Mouse (Mus musculus): Measurements from ENCODE around the gene Zfp952. TPM values are rescaled to one million over a fixed set of nuclear protein-coding genes. Genes with fewer than 3 reads are reported as not detected.

Gene Zfp952
- total RNA-seq (2014; fragmentation: Nextera tagmentation) (11.4 and 11.8 TPM in 2 replicates), total RNA-seq (2017) (11.8 and 13.1 TPM in 2 replicates), polyA plus RNA-seq (2012) (0.28 and 0.35 TPM in 2 replicates)

GRCm38 (mm10) chr17:32992699-32993474, at the start of gene Zfp952:
Gene Zfp952 (plus strand): TSS chr17:32993129.
- Histone ChIP-seq H3K4me3 (ENCODE audit: low read depth, low read length) (peak within 1 kb of the TSS; percentile 77), H3K4me1 (ENCODE audit: insufficient read depth, low read depth, low read length) (peaks cover 17% of the 10 kb centered on the region), H3K27me3 (ENCODE audit: insufficient read depth, low read length) (no peaks in the 10 kb centered on the region), H3K9me3 (replicated peaks) (no peaks in the 10 kb centered on the region), H3K36me3 (replicated peaks) (peaks cover 20% of the 10 kb centered on the region)
- no peak for TF ChIP-seq TAL1 (conservative IDR thresholded peaks at IDR 0.05; ENCODE audit: low read depth, low read length)
- TF ChIP-seq POLR2AphosphoS5 (IDR thresholded peaks at IDR 0.05; ENCODE audit: insufficient replicate concordance, low read depth, low read length) = no peak
- no peak for TF ChIP-seq GATA1 (IDR thresholded peaks at IDR 0.05; ENCODE audit: borderline replicate concordance, low read length)
- no peak for TF ChIP-seq GATA2 (IDR thresholded peaks at IDR 0.05; ENCODE audit: borderline replicate concordance, low read depth, low read length)
- TF ChIP-seq CTCF (IDR thresholded peaks at IDR 0.05; ENCODE audit: low read depth, low read length) = no peak
- DNase-seq (ENCODE audit: low spot score) (peak; percentile 86), ATAC-seq (ENCODE audit: extremely low read depth, insufficient number of reproducible peaks, low FRiP score, poor library complexity, severe bottlenecking) (peak; percentile 93)

DNA sequence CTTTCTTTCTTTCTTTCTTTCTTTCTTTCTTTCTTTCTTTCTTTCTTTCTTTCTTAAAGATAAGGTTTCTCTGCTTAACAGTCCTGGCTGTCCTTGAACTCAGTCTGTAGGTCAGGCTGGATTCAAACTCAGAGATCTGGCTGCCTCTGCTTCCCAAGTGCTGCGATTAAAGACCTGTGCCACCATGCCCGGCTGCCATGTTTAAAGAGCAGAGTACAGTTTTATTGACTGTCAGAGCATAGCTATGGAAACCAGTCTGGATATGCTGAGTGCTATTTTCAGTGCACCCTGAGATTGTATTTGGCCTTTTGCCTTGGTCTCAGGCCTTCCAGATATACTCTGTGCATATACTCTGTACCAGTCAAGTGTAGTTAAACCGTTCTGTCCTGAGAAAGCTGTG, 49.3 kb upstream of the Zfp952 start:
- TF ChIP-seq GATA1 (IDR thresholded peaks at IDR 0.05; ENCODE audit: borderline replicate concordance, low read length) = no peak
- TF ChIP-seq CTCF (IDR thresholded peaks at IDR 0.05; ENCODE audit: low read depth, low read length) = no peak
- TF ChIP-seq POLR2AphosphoS5 (IDR thresholded peaks at IDR 0.05; ENCODE audit: insufficient replicate concordance, low read depth, low read length) = no peak
- TF ChIP-seq TAL1 (conservative IDR thresholded peaks at IDR 0.05; ENCODE audit: low read depth, low read length) = no peak
- TF ChIP-seq GATA2 (IDR thresholded peaks at IDR 0.05; ENCODE audit: borderline replicate concordance, low read depth, low read length) = no peak
- no peak for ATAC-seq (ENCODE audit: extremely low read depth, insufficient number of reproducible peaks, low FRiP score, poor library complexity, severe bottlenecking)

DNA sequence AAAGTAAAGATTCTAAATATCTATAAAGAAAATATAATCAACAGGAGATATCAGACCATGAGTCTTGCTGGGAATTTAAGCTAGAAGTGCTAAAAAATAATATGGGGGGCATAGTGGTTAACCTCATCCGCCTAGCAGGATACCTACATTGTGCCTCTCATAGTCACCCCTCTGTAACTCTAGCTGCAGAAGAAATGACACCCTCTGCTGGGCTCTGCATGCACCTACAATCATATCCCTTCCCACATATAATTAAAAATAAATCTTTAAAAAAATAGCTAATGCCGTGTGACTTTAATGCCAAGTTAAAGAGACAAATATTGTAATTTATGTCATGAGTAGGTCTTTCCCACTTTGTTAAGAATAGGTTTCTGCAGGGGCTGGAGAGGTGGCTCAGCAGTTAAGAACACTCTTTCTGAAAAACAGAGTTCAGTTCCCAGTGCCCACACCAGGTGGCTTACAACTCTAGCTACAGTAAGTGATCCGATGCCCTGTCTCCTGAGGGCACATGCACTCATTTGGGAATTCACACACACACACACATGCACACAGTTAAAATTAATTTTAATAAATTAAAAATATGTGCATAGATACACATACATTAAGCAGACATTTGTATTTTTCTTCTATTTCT, 48.4 kb upstream of the Zfp952 start:
- Histone ChIP-seq H3K9me3 (replicated peaks) (no peaks in the 10 kb centered on the region), H3K36me3 (replicated peaks) (peaks cover 31% of the 10 kb centered on the region), H3K4me1 (ENCODE audit: insufficient read depth, low read depth, low read length) (peaks cover 22% of the 10 kb centered on the region), H3K27me3 (ENCODE audit: insufficient read depth, low read length) (no peaks in the 10 kb centered on the region), H3K4me3 (ENCODE audit: low read depth, low read length) (no peak overlapping the region)
- no peak for TF ChIP-seq TAL1 (conservative IDR thresholded peaks at IDR 0.05; ENCODE audit: low read depth, low read length)
- no peak for TF ChIP-seq POLR2AphosphoS5 (IDR thresholded peaks at IDR 0.05; ENCODE audit: insufficient replicate concordance, low read depth, low read length)
- TF ChIP-seq CTCF (IDR thresholded peaks at IDR 0.05; ENCODE audit: low read depth, low read length) = no peak
- no peak for TF ChIP-seq GATA2 (IDR thresholded peaks at IDR 0.05; ENCODE audit: borderline replicate concordance, low read depth, low read length)
- no peak for TF ChIP-seq GATA1 (IDR thresholded peaks at IDR 0.05; ENCODE audit: borderline replicate concordance, low read length)
- DNase-seq (ENCODE audit: low spot score) = no peak
- ATAC-seq (ENCODE audit: extremely low read depth, insufficient number of reproducible peaks, low FRiP score, poor library complexity, severe bottlenecking) = no peak

More for the DNA sequence above, 49.3 kb upstream of the Zfp952 start:
- Histone ChIP-seq H3K4me1 (ENCODE audit: insufficient read depth, low read depth, low read length) (peaks cover 22% of the 10 kb centered on the region), H3K4me3 (ENCODE audit: low read depth, low read length) (no peak overlapping the region), H3K9me3 (replicated peaks) (no peaks in the 10 kb centered on the region), H3K27me3 (ENCODE audit: insufficient read depth, low read length) (no peaks in the 10 kb centered on the region), H3K36me3 (replicated peaks) (peaks cover 31% of the 10 kb centered on the region)
- DNase-seq (ENCODE audit: low spot score) = no peak

GRCm38 (mm10) chr17:32946716-32947115, 46.2 kb upstream of the Zfp952 start:
- no peak for DNase-seq (ENCODE audit: low spot score)

DNA sequence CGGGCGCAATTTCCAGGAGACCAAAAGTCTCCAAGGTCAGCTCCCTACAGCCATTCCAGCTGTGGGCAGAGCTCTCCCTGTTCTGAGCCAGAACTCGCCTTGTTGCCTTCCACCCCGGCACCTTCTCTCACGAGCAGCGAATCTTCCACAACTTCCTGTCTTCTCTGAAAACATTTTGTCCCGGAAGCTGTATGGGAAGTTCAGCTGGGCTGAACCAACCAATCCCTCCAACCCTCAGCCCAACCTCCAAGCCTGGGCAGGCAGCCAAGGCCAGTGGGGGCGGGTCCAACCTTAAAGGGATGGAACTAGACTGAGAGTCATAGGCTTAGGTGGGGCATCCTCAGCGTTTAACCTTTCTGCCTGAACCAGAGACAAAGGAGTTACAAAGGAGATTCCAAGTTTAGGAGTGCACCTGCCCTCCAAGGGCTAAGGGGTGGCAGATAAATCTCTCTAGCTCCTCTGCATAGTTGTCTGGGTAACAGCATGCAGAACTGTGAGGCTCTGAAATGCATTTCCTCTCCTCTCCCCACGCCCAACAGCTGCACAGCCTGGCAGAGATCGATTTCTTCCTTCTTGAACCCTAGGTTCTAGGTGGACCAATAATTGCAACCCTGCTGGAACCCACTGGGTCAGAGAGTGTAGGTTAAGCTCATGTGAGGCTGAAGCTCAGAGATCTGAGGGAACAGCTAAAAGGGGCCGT, 45.6 kb upstream of the Zfp952 start, which contains the start of gene Cyp4f13:
Cyp4f13 (minus strand) TSS at position 188 of the 700 bp plus-strand sequence.
- H3K27me3 ChIP-seq (ENCODE audit: insufficient read depth, low read length) = peaks cover 7% of the 10 kb centered on the region
- H3K9me3 ChIP-seq (replicated peaks) = no peaks in the 10 kb centered on the region
- peak within 1 kb of the TSS; percentile 72 for H3K4me3 ChIP-seq (ENCODE audit: low read depth, low read length)
- peak; percentile 95 for ATAC-seq (ENCODE audit: extremely low read depth, insufficient number of reproducible peaks, low FRiP score, poor library complexity, severe bottlenecking)
- DNase-seq (ENCODE audit: low spot score) = peak; percentile 83
- TF ChIP-seq GATA1 (IDR thresholded peaks at IDR 0.05; ENCODE audit: borderline replicate concordance, low read length) (no peak), TAL1 (conservative IDR thresholded peaks at IDR 0.05; ENCODE audit: low read depth, low read length) (no peak), POLR2AphosphoS5 (IDR thresholded peaks at IDR 0.05; ENCODE audit: insufficient replicate concordance, low read depth, low read length) (no peak)
- H3K36me3 ChIP-seq (replicated peaks) = peaks cover 19% of the 10 kb centered on the region
- H3K4me1 ChIP-seq (ENCODE audit: insufficient read depth, low read depth, low read length) = peaks cover 22% of the 10 kb centered on the region

More at GRCm38 (mm10) chr17:32946716-32947115, 46.2 kb upstream of the Zfp952 start:
- TF ChIP-seq GATA2 (IDR thresholded peaks at IDR 0.05; ENCODE audit: borderline replicate concordance, low read depth, low read length) (no peak), GATA1 (IDR thresholded peaks at IDR 0.05; ENCODE audit: borderline replicate concordance, low read length) (no peak), POLR2AphosphoS5 (IDR thresholded peaks at IDR 0.05; ENCODE audit: insufficient replicate concordance, low read depth, low read length) (no peak), CTCF (IDR thresholded peaks at IDR 0.05; ENCODE audit: low read depth, low read length) (no peak), TAL1 (conservative IDR thresholded peaks at IDR 0.05; ENCODE audit: low read depth, low read length) (no peak)
- no peak for ATAC-seq (ENCODE audit: extremely low read depth, insufficient number of reproducible peaks, low FRiP score, poor library complexity, severe bottlenecking)
- H3K4me3 ChIP-seq (ENCODE audit: low read depth, low read length) = peak overlapping the region; percentile 72
- peaks cover 19% of the 10 kb centered on the region for H3K36me3 ChIP-seq (replicated peaks)
- peaks cover 2% of the 10 kb centered on the region for H3K27me3 ChIP-seq (ENCODE audit: insufficient read depth, low read length)
- H3K4me1 ChIP-seq (ENCODE audit: insufficient read depth, low read depth, low read length) = peaks cover 22% of the 10 kb centered on the region
- no peaks in the 10 kb centered on the region for H3K9me3 ChIP-seq (replicated peaks)

All from G1E (cell line).